Mouse (Mus musculus) lung, postnatal 0 days (tissue): Measurements from ENCODE around the gene Neurl4.

Experiments
- CTCF ChIP-seq: IDR thresholded peaks from 2 replicates; pipeline ENCODE4 v1.5.1; 2016; ENCODE audit warnings: antibody characterized with exemption, mild to moderate bottlenecking
- EP300 ChIP-seq: IDR thresholded peaks from 2 replicates; pipeline ENCODE4 v1.6.1; 2016; ENCODE audit warnings: antibody characterized with exemption, mild to moderate bottlenecking, control low read depth

DNA sequence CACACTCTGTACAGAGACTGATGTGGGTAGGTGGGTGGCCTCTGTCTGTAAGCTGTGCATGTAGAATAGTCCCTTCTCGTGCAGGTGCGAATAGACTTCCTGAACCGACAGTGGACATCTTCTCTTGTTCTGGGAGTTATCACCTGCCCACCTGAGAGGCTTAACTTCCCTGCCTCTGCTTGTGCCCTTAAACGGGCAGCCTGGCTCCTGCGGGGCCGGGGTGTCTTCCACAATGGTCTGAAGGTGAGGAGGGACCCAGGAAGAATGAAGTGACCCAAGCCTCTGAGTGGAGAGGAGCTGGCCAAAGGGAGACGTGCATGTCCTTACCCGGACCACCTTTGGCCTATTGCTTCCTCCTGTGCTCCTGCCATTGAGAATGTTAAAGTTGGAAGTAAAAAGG is 9.3 kb downstream of the Neurl4 start:
- no peak for TF ChIP-seq CTCF
- TF ChIP-seq EP300, result no peak
